Mouse (Mus musculus) forebrain, embryonic 15.5 days (tissue): ENCODE measurements around the gene Fes. TPM values are rescaled to one million over a fixed set of nuclear protein-coding genes. Genes with fewer than 3 reads are reported as not detected.
A peak's percentile ranks its signal among the peaks of the same experiment; 100 is the strongest.

Experiments
- ATAC-seq: fragments of 200-750 bp; cut with Nextera tagmentation; replicated peaks from 2 replicates; pipeline ENCODE4 v1.8.0; 2017; ENCODE audit warnings: mild to moderate bottlenecking, moderate TSS enrichment, moderate library complexity
- H3K27ac ChIP-seq: fragments of 300-500 bp; sonication (generic); replicated peaks from 2 replicates; pipeline ENCODE4 v1.5.1; 2015; ENCODE audit warnings: mild to moderate bottlenecking, inconsistent platforms
- H3K27me3 ChIP-seq: fragments of 300-500 bp; sonication (generic); 2 replicates; pipeline ENCODE4 v1.6.1; 2015; ENCODE audit warnings: inconsistent platforms
- H3K36me3 ChIP-seq: fragments of 300-500 bp; sonication (generic); 2 replicates; pipeline ENCODE4 v1.6.1; 2015; ENCODE audit warnings: mild to moderate bottlenecking, inconsistent platforms
- H3K4me1 ChIP-seq: fragments of 300-500 bp; sonication (generic); 2 replicates; pipeline ENCODE4 v1.6.1; 2015; ENCODE audit warnings: inconsistent platforms
- H3K4me2 ChIP-seq: fragments of 300-500 bp; sonication (generic); replicated peaks from 2 replicates; pipeline ENCODE4 v1.6.1; 2015; ENCODE audit warnings: mild to moderate bottlenecking, inconsistent platforms
- H3K4me3 ChIP-seq: fragments of 300-500 bp; sonication (generic); 2 replicates; pipeline ENCODE4 v1.5.1; 2015; ENCODE audit warnings: mild to moderate bottlenecking, inconsistent platforms
- H3K9ac ChIP-seq: fragments of 300-500 bp; sonication (generic); replicated peaks from 2 replicates; pipeline ENCODE4 v1.6.1; 2015; ENCODE audit warnings: mild to moderate bottlenecking, inconsistent platforms
- H3K9me3 ChIP-seq: fragments of 300-500 bp; sonication (generic); 2 replicates; pipeline ENCODE4 v1.6.1; 2016; ENCODE audit warnings: inconsistent platforms
- WGBS: fragments of 180-500 bp; shearing (Covaris S2); methylation state at CpG from one replicate; pipeline ENCODE4 v1.1.7; 2015; ENCODE audit warnings: mixed read lengths; 5-methylcytosine and 5-hydroxymethylcytosine counted together
- polyA plus RNA-seq: library from polyadenylated mRNA; unstranded; fragments of >200 nt; fragmentation: Nextera tagmentation; extraction: Ambion mirVana; gene quantifications from 2 replicates; pipeline ENCODE4 v1.2.1, GENCODE M21; 2015

Fes gene
- 2.6 and 3.3 TPM in 2 replicates for polyA plus RNA-seq

DNA sequence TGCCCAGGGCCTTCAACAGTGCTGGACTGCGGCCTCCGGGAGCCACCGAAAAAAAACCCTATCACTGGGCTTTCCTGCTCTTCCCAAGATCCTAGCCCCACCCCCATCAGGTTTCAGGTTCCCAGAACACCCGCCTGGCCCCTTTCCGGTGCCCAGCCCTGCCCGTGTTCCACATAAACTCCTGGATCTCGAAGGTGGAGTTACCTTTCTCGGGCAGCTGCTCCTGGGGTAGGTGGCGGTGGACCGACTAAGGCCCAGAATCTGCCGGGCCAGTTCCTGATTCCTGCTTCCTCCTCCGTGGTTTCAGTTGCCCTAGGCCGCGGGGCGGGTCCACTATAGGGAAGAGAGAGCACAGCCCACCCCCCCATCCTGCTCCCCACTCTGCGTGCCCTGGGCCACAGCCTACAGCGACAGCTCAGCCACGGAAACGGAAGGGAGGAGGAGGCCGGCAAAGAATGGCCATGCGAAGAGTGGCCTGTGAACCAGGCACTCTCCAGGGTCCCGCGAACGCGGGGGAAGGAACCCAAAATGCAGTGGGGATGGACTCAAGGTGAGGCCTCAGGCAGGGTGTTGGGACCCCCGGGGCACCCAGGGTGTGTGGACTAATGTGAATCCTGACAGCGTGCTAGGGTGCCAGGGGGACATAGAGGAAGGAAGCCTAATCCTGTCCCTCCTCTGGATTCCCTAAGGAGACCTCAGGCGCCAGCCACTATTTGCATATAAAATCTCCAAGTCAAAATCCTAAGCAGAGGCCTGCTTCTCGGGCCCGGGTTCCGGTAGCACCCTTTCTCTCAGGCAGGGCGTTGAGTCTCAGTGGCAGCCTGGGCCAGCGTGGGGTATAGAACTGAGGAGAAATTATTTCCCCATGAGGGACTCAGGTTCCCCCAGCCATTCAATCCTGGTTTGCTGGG, at the start of gene Fes:
Gene Fes (minus strand): TSS at position 314 of the 911 bp plus-strand sequence.
- H3K27ac ChIP-seq, result no peak within 1 kb of the TSS; the same call in 1 of the 2 replicates
- H3K27me3 ChIP-seq, result peaks cover 20% of the 10 kb centered on the region
- H3K4me3 ChIP-seq, result 0 out of 2 replicates have a peak within 1 kb of the TSS, but pooled peaks have one; percentile 10
- H3K9ac ChIP-seq, result 0 out of 2 replicates have a peak within 1 kb of the TSS, but pooled peaks have one; percentile 19
- WGBS, result 12% methylated on average over 33 of the region's 33 CpGs
- H3K4me2 ChIP-seq, result no peak within 1 kb of the TSS; the same call in 1 of the 2 replicates
- peaks cover 14% of the 10 kb centered on the region; the same call in 1 of the 2 replicates for H3K4me1 ChIP-seq
- ATAC-seq, result no peak; the same call in 1 of the 2 replicates
- peaks cover 31% of the 10 kb centered on the region for H3K36me3 ChIP-seq
- no peaks in the 10 kb centered on the region for H3K9me3 ChIP-seq

DNA sequence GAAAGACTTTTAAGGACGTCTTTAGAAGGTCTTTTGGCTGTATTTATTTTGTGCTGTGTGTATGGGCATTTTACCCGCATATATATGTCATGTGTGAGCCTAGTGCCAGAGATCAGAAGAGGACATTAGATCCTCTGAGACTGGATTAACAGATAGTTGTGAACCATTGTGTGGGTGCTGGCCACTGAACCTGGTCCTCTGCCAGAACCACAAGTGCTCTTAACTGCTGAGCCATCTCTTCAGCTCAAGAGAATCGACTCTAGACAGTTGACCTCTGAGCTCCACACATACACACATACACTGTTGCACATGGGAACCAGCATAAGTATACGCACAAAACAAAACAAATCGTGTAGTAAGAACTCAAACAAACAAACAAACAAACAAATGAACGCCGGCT, 48.8 kb upstream of the Fes start:
- no peak for ATAC-seq
- no peaks in the 10 kb centered on the region for H3K27me3 ChIP-seq

DNA sequence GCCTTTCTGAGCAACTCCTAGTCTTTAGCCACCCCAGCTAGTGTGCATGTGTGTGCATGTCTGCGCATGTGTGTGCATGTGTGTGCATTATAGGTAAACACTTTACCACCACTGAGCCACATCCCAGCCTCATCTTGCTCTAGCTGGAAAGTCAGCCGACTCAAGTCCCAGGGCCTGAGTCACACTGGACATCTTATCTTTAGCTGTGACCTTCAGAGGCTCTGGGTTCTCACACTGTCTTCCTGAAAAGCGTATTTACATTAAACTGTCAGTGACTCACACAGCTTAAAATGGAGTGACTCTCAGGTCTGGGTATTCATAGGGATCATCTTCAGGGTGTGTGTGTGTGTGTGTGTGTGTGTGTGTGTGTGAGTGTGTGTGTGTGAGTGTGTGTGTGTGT, 47.8 kb upstream of the Fes start:
- ATAC-seq, result no peak
- Histone ChIP-seq H3K27ac (no peak overlapping the region), H3K4me1 (peaks cover 16% of the 10 kb centered on the region), H3K36me3 (no peaks in the 10 kb centered on the region), H3K4me3 (no peak overlapping the region), H3K9ac (no peak overlapping the region), H3K4me2 (no peak overlapping the region), H3K9me3 (no peaks in the 10 kb centered on the region), H3K27me3 (no peaks in the 10 kb centered on the region)
- 91% methylated on average over 3 of the region's 3 CpGs for WGBS

More for the DNA sequence above, 48.8 kb upstream of the Fes start:
- Histone ChIP-seq H3K4me2 (no peak overlapping the region), H3K4me3 (no peak overlapping the region), H3K4me1 (peaks cover 19% of the 10 kb centered on the region), H3K9me3 (no peaks in the 10 kb centered on the region), H3K27ac (no peak overlapping the region), H3K36me3 (no peaks in the 10 kb centered on the region), H3K9ac (no peak overlapping the region)
- WGBS, result 88% methylated on average over 7 of the region's 7 CpGs

DNA sequence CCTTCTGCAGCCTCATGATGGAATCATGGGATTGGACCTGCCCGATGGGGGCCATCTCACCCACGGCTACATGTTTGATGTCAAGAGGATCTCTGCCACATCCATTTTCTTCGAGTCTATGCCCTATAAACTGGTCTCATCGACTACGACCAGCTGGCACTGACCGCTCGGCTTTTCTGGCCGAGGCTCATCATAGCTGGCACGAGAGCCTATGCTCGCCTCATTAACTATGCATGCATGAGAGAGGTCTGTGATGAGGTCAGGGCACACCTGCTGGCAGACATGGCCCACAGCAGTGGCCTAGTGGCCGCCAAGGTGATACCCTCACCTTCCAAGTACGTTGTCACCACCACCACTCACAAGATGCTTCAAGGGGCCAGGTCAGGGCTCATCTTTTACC, 41.9 kb upstream of the Fes start:
- no peaks in the 10 kb centered on the region for H3K27me3 ChIP-seq
- ATAC-seq, result no peak
- 92% methylated on average over 12 of the region's 12 CpGs for WGBS
- H3K36me3 ChIP-seq, result no peaks in the 10 kb centered on the region
- H3K4me2 ChIP-seq, result no peak overlapping the region
- H3K4me1 ChIP-seq, result no peaks in the 10 kb centered on the region
- H3K27ac ChIP-seq, result no peak overlapping the region
- H3K9ac ChIP-seq, result no peak overlapping the region
- no peak overlapping the region for H3K4me3 ChIP-seq
- no peaks in the 10 kb centered on the region for H3K9me3 ChIP-seq

DNA sequence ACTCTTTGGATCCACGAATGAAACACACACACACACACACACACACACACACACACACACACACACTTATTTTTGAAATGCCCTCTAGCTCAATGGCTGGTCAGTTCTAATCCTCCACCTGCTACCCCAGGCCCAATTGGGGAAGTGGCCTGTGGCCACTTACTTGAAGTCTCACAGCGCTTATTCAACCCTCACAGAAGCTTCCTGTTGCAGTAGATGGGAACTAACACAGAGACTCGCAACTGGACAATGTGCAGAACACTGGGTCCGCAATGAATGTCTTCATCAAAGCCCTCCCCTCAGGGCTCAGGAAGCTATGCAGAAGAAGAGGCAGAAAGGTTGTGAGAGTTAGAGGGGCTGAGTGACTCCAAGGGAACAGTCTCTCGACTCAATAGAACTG, 40.0 kb upstream of the Fes start:
- Histone ChIP-seq H3K4me1 (peaks cover 6% of the 10 kb centered on the region), H3K4me2 (no peak overlapping the region), H3K27me3 (no peaks in the 10 kb centered on the region), H3K4me3 (no peak overlapping the region), H3K9me3 (no peaks in the 10 kb centered on the region), H3K27ac (no peak overlapping the region), H3K36me3 (no peaks in the 10 kb centered on the region), H3K9ac (no peak overlapping the region)
- 78% methylated on average over 5 of the region's 5 CpGs for WGBS
- ATAC-seq, result no peak

DNA sequence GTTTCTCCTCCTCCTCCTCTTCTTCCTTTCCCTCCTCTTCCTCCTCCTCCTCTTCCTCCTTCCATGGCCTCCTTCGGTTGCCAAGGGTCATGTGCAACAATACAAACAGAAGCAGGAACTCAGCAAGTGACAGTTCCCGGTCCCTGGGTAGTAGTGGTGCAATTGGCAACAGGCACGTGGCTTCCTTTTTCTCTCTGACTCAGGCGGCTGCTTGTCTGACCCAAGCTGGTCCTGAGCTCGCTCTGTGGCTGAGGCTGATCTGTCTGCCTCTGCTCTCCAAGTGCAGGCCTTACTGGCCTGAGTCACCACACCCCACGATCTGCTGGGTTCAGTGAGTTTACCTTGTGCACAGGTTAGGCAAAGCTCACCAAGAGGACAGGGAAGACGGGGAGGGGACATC, 38.6 kb upstream of the Fes start:
- Histone ChIP-seq H3K4me1 (peaks cover 8% of the 10 kb centered on the region), H3K4me2 (no peak overlapping the region), H3K27me3 (no peaks in the 10 kb centered on the region), H3K9ac (no peak overlapping the region), H3K9me3 (no peaks in the 10 kb centered on the region), H3K27ac (no peak overlapping the region), H3K36me3 (no peaks in the 10 kb centered on the region), H3K4me3 (no peak overlapping the region)
- ATAC-seq, result no peak
- WGBS, result 85% methylated on average over 7 of the region's 7 CpGs

DNA sequence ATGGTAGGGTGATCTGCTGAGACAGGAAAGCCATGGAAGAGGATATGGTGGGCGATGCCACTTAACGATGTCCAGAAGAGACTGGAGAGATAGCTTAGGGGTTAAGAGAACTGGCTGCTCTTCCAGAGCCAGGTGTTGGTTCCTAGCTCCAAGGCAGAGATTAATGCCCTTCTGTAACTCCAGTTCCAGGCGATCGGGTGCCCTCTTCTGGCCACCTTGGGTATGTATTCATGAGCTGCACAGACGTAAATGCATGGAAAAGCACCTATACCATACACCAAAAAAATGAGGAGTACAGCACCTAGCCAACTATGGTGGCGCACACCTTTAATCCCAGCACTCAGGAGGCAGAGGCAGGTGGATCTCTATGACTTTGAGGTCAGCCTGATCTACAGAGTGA, 37.0 kb upstream of the Fes start:
- H3K9me3 ChIP-seq, result no peaks in the 10 kb centered on the region
- no peaks in the 10 kb centered on the region for H3K36me3 ChIP-seq
- no peak overlapping the region for H3K4me2 ChIP-seq
- no peak overlapping the region for H3K9ac ChIP-seq
- H3K27ac ChIP-seq, result no peak overlapping the region
- ATAC-seq, result no peak
- peaks cover 8% of the 10 kb centered on the region for H3K4me1 ChIP-seq
- no peak overlapping the region for H3K4me3 ChIP-seq
- 79% methylated on average over 6 of the region's 6 CpGs for WGBS
- no peaks in the 10 kb centered on the region for H3K27me3 ChIP-seq

DNA sequence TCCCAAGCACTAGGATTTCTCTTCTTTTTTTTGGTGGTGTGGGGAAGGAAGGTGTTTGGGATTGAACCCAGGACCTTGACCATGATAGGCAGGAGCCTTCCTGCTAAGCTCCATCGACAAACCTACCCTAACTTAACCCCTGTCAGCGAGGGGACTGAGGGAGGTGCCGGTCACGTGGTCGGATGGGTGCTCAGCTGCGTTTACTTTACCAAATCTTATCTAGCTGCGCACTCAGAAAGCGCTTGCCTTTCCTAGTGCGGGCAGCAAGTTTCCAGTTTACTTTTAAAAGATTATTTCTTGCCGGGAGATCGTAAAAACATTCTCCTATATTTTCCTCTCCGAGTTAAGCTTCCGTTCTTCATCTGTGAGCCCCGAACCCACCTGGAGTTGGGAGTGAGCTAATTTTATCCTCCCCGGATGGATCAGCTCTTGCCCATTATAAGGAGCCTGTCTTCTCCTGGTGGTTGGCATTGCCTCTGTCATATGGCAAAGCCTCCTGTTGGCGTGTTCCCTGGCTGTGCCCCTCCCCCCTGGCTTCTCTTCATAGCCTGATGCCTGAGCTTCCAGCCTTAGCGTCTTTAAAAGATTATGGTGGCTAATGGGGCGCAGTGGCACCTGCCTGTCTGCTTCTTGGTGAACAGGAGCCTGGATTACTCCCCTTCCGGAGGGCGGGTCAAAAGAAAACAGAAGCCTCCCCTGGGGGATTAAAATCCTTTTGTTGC, 35.2 kb upstream of the Fes start:
- ATAC-seq, result no peak; the same call in 1 of the 2 replicates
- Histone ChIP-seq H3K36me3 (no peaks in the 10 kb centered on the region), H3K9ac (no peak overlapping the region), H3K27ac (no peak overlapping the region), H3K4me1 (peaks cover 8% of the 10 kb centered on the region), H3K27me3 (no peaks in the 10 kb centered on the region), H3K4me2 (peak overlapping the region; percentile 26), H3K4me3 (no peak overlapping the region), H3K9me3 (no peaks in the 10 kb centered on the region)
- WGBS, result 26% methylated on average over 20 of the region's 20 CpGs

DNA sequence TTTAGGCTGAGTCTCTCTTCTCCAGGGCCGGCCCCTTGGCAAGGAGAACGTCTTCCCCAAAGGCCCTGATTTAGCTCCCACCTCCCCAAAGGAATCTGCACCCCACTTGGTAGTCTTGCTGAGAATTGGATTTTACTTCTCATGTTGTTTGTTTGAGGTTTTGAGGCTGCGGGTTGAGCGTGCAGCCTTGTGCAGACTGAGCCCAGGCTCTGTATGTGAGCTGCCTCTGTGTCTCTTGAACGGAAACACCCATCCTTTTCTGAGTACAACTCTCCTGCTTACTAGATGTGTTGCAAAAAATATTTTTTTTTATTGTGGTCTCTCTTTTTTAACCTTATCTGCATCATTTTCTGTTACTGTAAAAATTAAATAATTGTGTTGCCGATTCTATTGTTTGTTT, 33.8 kb upstream of the Fes start:
- Histone ChIP-seq H3K36me3 (no peaks in the 10 kb centered on the region), H3K27ac (no peak overlapping the region), H3K27me3 (no peaks in the 10 kb centered on the region), H3K9ac (no peak overlapping the region), H3K4me2 (no peak overlapping the region), H3K9me3 (no peaks in the 10 kb centered on the region), H3K4me1 (peaks cover 8% of the 10 kb centered on the region), H3K4me3 (no peak overlapping the region)
- 94% methylated on average over 6 of the region's 6 CpGs for WGBS
- no peak for ATAC-seq

DNA sequence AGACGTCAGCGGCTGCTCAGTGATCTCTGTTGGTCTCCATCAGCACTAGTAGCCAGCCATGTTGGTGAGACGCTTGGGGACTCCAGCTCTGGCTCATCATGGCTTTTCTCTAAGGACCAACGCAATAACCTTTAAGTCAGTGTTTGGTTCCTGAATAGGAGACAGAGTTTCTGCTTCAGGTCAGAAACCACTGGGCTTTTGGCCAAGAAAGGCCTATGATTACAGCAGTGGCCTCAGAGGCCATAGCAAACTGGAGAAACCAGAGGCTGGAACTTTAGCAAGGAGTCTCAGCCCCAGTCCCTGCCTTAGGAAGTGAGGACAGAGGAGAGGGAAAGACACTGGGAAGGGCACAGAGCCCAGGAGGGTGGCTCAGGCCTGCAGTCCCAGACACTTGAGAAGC, 32.8 kb upstream of the Fes start:
- H3K27ac ChIP-seq, result no peak overlapping the region

DNA sequence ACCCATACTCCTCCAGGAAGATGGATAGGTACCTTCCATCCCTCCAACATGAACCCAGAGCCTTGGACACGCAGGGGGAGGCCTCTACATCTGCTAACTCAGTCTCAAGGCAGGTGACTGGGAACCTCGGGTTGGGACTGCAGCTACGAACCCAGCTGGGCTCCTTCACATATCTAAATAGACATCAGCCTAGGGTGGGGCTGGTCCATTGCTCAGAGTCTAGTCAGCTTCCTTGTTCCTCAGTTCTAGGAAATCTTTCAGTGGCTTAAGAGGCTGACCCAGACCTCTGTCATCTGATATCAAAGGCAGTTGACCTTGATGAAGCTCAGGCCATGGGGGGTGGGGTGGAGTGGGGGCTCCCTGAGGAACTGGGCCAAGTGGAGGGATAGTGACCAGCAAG, 31.5 kb upstream of the Fes start:
- Histone ChIP-seq H3K27ac (no peak overlapping the region), H3K4me3 (no peak overlapping the region), H3K36me3 (no peaks in the 10 kb centered on the region), H3K9ac (no peak overlapping the region), H3K4me2 (no peak overlapping the region), H3K9me3 (no peaks in the 10 kb centered on the region), H3K4me1 (peaks cover 8% of the 10 kb centered on the region), H3K27me3 (no peaks in the 10 kb centered on the region)
- WGBS, result 81% methylated on average over 3 of the region's 3 CpGs
- ATAC-seq, result no peak

More for the DNA sequence above, 32.8 kb upstream of the Fes start:
- Histone ChIP-seq H3K9me3 (no peaks in the 10 kb centered on the region), H3K4me1 (peaks cover 8% of the 10 kb centered on the region), H3K27me3 (no peaks in the 10 kb centered on the region), H3K9ac (no peak overlapping the region), H3K4me3 (no peak overlapping the region), H3K36me3 (no peaks in the 10 kb centered on the region), H3K4me2 (no peak overlapping the region)
- 85% methylated on average over 4 of the region's 4 CpGs for WGBS
- ATAC-seq, result no peak

DNA sequence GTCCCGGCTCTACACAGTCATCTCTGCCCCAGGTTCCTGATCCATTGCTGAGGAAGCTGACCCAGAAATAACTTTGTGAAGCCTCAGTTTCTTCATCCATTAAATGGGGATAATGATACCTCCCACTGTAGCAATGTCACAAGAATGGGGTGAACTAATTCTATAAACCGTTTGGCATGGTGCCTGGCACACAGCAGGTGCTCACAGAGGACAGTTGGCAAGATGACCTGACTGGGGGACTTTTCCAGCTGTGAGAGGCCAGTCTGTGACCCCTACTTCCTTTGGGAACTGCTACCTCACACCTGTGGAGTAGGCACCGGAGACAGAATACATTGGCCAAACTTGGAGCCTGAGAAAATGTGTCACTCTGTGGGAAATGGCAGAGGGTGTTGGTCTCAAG, 30.3 kb upstream of the Fes start:
- H3K9ac ChIP-seq, result no peak overlapping the region

More for the DNA sequence above, 30.3 kb upstream of the Fes start:
- no peak overlapping the region for H3K27ac ChIP-seq
- 85% methylated on average over 3 of the region's 3 CpGs for WGBS
- no peaks in the 10 kb centered on the region for H3K9me3 ChIP-seq
- H3K4me2 ChIP-seq, result no peak overlapping the region
- H3K27me3 ChIP-seq, result no peaks in the 10 kb centered on the region
- H3K36me3 ChIP-seq, result no peaks in the 10 kb centered on the region
- H3K4me1 ChIP-seq, result peaks cover 4% of the 10 kb centered on the region
- ATAC-seq, result no peak
- H3K4me3 ChIP-seq, result no peak overlapping the region
